Mouse (Mus musculus): ENCODE measurements around the gene Gna15.

Gna15 gene

GRCm38 (mm10) chr10:81466881-81467280 is 57.1 kb downstream of the Gna15 start:
- no peak for DNase-seq (ENCODE audit: low spot score)

- no peak for DNase-seq (ENCODE audit: low spot score)
These were observed 58.0 kb downstream of the Gna15 start for GRCm38 (mm10) chr10:81466066-81466465.

- DNase-seq (ENCODE audit: low spot score): no peak
These were observed 58.8 kb downstream of the Gna15 start for GRCm38 (mm10) chr10:81465265-81465645.

GRCm38 (mm10) chr10:81464405-81465264 is 59.4 kb downstream of the Gna15 start:
- no peak for DNase-seq (ENCODE audit: low spot score)

GRCm38 (mm10) chr10:81463531-81463930 is 60.5 kb downstream of the Gna15 start:
- DNase-seq (ENCODE audit: low spot score): no peak

GRCm38 (mm10) chr10:81462917-81463316 is 61.1 kb downstream of the Gna15 start:
- no peak for DNase-seq (ENCODE audit: low spot score)

GRCm38 (mm10) chr10:81462415-81462804 is 61.6 kb downstream of the Gna15 start:
- DNase-seq (ENCODE audit: low spot score): no peak

- no peak for DNase-seq (ENCODE audit: low spot score)
These were observed 62.2 kb downstream of the Gna15 start for GRCm38 (mm10) chr10:81461673-81462414.

GRCm38 (mm10) chr10:81460951-81461350 is 63.1 kb downstream of the Gna15 start:
- DNase-seq (ENCODE audit: low spot score): no peak

- no peak for DNase-seq (ENCODE audit: low spot score)
These were observed 63.6 kb downstream of the Gna15 start for GRCm38 (mm10) chr10:81460471-81460870.

- DNase-seq (ENCODE audit: low spot score): no peak
These were observed 64.6 kb downstream of the Gna15 start for GRCm38 (mm10) chr10:81459399-81459798.

GRCm38 (mm10) chr10:81458267-81458666 is 65.8 kb downstream of the Gna15 start:
- no peak for DNase-seq (ENCODE audit: low spot score)

GRCm38 (mm10) chr10:81457624-81458023 is 66.4 kb downstream of the Gna15 start:
- DNase-seq (ENCODE audit: low spot score): no peak

GRCm38 (mm10) chr10:81456983-81457563 is 67.0 kb downstream of the Gna15 start:
- DNase-seq (ENCODE audit: low spot score): no peak

- no peak for DNase-seq (ENCODE audit: low spot score)
These were observed 68.7 kb downstream of the Gna15 start, which contains the start of gene Nfic for GRCm38 (mm10) chr10:81455181-81455895. TSS of gene Nfic (minus strand) at chr10:81455635.

GRCm38 (mm10) chr10:81454106-81454505 is 69.9 kb downstream of the Gna15 start:
- no peak for DNase-seq (ENCODE audit: low spot score)

GRCm38 (mm10) chr10:81452947-81453288 is 71.1 kb downstream of the Gna15 start:
- no peak for DNase-seq (ENCODE audit: low spot score)
